Mouse (Mus musculus) urinary bladder, postnatal 36 days (tissue): Measurements from ENCODE around the gene Hist2h2aa2.
"Not testable (repeated sequence)": the region's sequence is repeated elsewhere in the genome, so short reads cannot be mapped to it uniquely, and the experiment has no call there.

ENCODE experiments used
- DNase-seq, 2 experiments: peaks; one replicate each; pipeline ENCODE4 v3.0.0; 2022; ENCODE audit warnings: low spot score in 2 of 2, mixed read lengths in 1 of 2

Hist2h2aa2 gene

GRCm38 (mm10) chr3:96198601-96199251 is 41.4 kb downstream of the Hist2h2aa2 start:
- DNase-seq = not testable (repeated sequence)

GRCm38 (mm10) chr3:96198181-96198580 is 41.9 kb downstream of the Hist2h2aa2 start:
- no peak for DNase-seq

- DNase-seq = peak; percentile 81 to 90
Observed at GRCm38 (mm10) chr3:96197129-96197749, 42.8 kb downstream of the Hist2h2aa2 start.

- no peak for DNase-seq
Observed at GRCm38 (mm10) chr3:96196437-96197128, 43.5 kb downstream of the Hist2h2aa2 start.

GRCm38 (mm10) chr3:96195616-96196313 is 44.3 kb downstream of the Hist2h2aa2 start:
- DNase-seq = no peak

- no peak for DNase-seq
Observed at GRCm38 (mm10) chr3:96194966-96195365, 45.1 kb downstream of the Hist2h2aa2 start.

GRCm38 (mm10) chr3:96192977-96193376 is 47.1 kb downstream of the Hist2h2aa2 start:
- no peak for DNase-seq
